Mouse (Mus musculus): ENCODE results near the gene Gm11492.

DNA sequence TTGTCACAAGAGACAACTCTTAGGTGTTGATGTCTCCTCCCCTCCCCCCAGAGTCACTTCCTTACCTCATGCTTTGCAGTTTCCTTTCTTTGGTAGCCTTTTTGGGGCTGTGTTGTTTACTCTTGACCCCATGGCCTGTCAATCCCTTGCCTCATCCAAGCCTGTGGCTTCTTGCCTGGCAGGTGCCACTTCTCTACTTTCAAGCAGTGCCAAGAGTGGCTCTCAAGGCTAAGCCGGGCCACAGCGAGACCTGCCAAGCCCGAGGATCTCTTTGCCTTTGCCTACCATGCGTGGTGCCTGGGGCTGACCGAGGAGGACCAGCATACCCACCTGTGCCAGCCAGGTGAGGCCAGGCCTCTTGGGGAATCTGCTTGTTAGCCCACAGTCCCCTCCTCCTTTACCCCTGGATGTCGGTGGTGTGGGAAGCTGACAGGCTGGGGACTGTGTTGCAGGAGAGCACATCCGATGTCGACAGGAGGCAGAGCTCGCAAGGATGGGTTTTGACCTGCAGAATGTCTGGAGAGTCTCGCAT is 33.9 kb downstream of the Gm11492 start:
- no peak for TF ChIP-seq CTCF (conservative IDR thresholded peaks at IDR 0.05; ENCODE audit: insufficient read depth, insufficient read length, low read depth, low read length)
- no peak for TF ChIP-seq POLR2A (IDR thresholded peaks at IDR 0.05; ENCODE audit: low read depth, low read length)
